Mouse (Mus musculus) hindbrain, embryonic 15.5 days (tissue): ENCODE data around the gene Gm42742. TPM values are rescaled to one million over a fixed set of nuclear protein-coding genes. Genes with fewer than 3 reads are reported as not detected.
A peak's percentile ranks its signal among the peaks of the same experiment; 100 is the strongest.

Experiments
- ATAC-seq: fragments of 200-750 bp; cut with Nextera tagmentation; 2 replicates; pipeline ENCODE4 v1.8.0; 2017; ENCODE audit warnings: low read depth, moderate number of reproducible peaks, moderate TSS enrichment; ENCODE audit not compliant: low FRiP score
- H3K27ac ChIP-seq: fragments of 300-500 bp; sonication (generic); replicated peaks from 2 replicates; pipeline ENCODE4 v1.5.1; 2015; ENCODE audit warnings: mild to moderate bottlenecking, inconsistent platforms
- H3K27me3 ChIP-seq: fragments of 300-500 bp; sonication (generic); 2 replicates; pipeline ENCODE4 v1.6.1; 2015; ENCODE audit warnings: control low read depth, inconsistent platforms
- H3K36me3 ChIP-seq: fragments of 300-500 bp; sonication (generic); 2 replicates; pipeline ENCODE4 v1.6.1; 2015; ENCODE audit warnings: control low read depth, inconsistent platforms
- H3K4me1 ChIP-seq: fragments of 300-500 bp; sonication (generic); replicated peaks from 2 replicates; pipeline ENCODE4 v1.6.1; 2015; ENCODE audit warnings: control low read depth, inconsistent platforms
- H3K4me2 ChIP-seq: fragments of 300-500 bp; sonication (generic); 2 replicates; pipeline ENCODE4 v1.6.1; 2015; ENCODE audit warnings: moderate library complexity, mild to moderate bottlenecking, inconsistent platforms
- H3K4me3 ChIP-seq: fragments of 300-500 bp; sonication (generic); 2 replicates; pipeline ENCODE4 v1.5.1; 2015; ENCODE audit warnings: mild to moderate bottlenecking, inconsistent platforms
- H3K9ac ChIP-seq: fragments of 300-500 bp; sonication (generic); 2 replicates; pipeline ENCODE4 v1.6.1; 2015; ENCODE audit warnings: inconsistent platforms
- H3K9me3 ChIP-seq: fragments of 300-500 bp; sonication (generic); 2 replicates; pipeline ENCODE4 v1.6.1; 2016; ENCODE audit warnings: control low read depth, inconsistent platforms
- WGBS: fragments of 180-500 bp; shearing (Covaris S2); methylation state at CpG from one replicate; pipeline ENCODE4 v1.1.7; 2015; 5-methylcytosine and 5-hydroxymethylcytosine counted together
- polyA plus RNA-seq: library from polyadenylated mRNA; unstranded; fragments of >200 nt; fragmentation: Nextera tagmentation; extraction: Ambion mirVana; gene quantifications from 2 replicates; pipeline ENCODE4 v1.2.1, GENCODE M21; 2015

Gene Gm42742
- polyA plus RNA-seq, 1 experiment from 2014 or later: 77.5 TPM

- Histone ChIP-seq H3K4me1 (peaks cover 85% of the 10 kb centered on the region), H3K9me3 (no peaks in the 10 kb centered on the region), H3K4me2 (peak overlapping the region; percentile 84), H3K4me3 (peak overlapping the region; percentile 44; the same call in 1 of the 2 replicates), H3K27ac (peak overlapping the region; percentile 95; the same call in 1 of the 2 replicates), H3K27me3 (no peaks in the 10 kb centered on the region), H3K36me3 (peaks cover 31% of the 10 kb centered on the region), H3K9ac (peak overlapping the region; percentile 41; the same call in 1 of the 2 replicates)
- no peak for ATAC-seq
- WGBS: 88% methylated on average over 15 of the region's 15 CpGs
Observed at GRCm38 (mm10) chr7:127018416-127019305, 2.2 kb downstream of the Gm42742 start.

GRCm38 (mm10) chr7:127017950-127018345 lies 2.9 kb downstream of the Gm42742 start:
- WGBS: 62% methylated on average over 6 of the region's 6 CpGs
- Histone ChIP-seq H3K9ac (peak overlapping the region; percentile 41), H3K27ac (peak overlapping the region; percentile 95), H3K4me1 (peaks cover 78% of the 10 kb centered on the region), H3K4me2 (peak overlapping the region; percentile 84), H3K36me3 (peaks cover 32% of the 10 kb centered on the region), H3K4me3 (no peak overlapping the region), H3K27me3 (no peaks in the 10 kb centered on the region), H3K9me3 (no peaks in the 10 kb centered on the region)
- no peak for ATAC-seq

GRCm38 (mm10) chr7:127016971-127017949 lies 3.6 kb downstream of the Gm42742 start, which contains the start of gene Pagr1a:
TSS of gene Pagr1a (minus strand) at chr7:127017352.
- Histone ChIP-seq H3K4me2 (peak within 1 kb of the TSS; percentile 84), H3K36me3 (peaks cover 28% of the 10 kb centered on the region), H3K4me1 (peaks cover 71% of the 10 kb centered on the region), H3K9me3 (no peaks in the 10 kb centered on the region), H3K9ac (peak within 1 kb of the TSS; percentile 85), H3K27ac (peak within 1 kb of the TSS; percentile 95), H3K4me3 (peak within 1 kb of the TSS; percentile 66), H3K27me3 (no peaks in the 10 kb centered on the region)
- ATAC-seq: peak; percentile 84
- 4% methylated on average over 39 of the region's 39 CpGs for WGBS

- Histone ChIP-seq H3K9ac (peak overlapping the region; percentile 85), H3K36me3 (peaks cover 27% of the 10 kb centered on the region), H3K4me2 (peak overlapping the region; percentile 84), H3K27me3 (no peaks in the 10 kb centered on the region), H3K4me3 (peak overlapping the region; percentile 66), H3K9me3 (no peaks in the 10 kb centered on the region), H3K4me1 (peaks cover 64% of the 10 kb centered on the region), H3K27ac (peak overlapping the region; percentile 95)
- ATAC-seq: peak; percentile 32; the same call in 1 of the 2 replicates
- under 1% methylated on average over 22 of the region's 22 CpGs for WGBS
Observed at GRCm38 (mm10) chr7:127016486-127016938, 4.4 kb downstream of the Gm42742 start.

DNA sequence TGATC lies 4.6 kb downstream of the Gm42742 start, which contains the start of gene Pagr1b:
Gene Pagr1b (minus strand): TSS at position 4 of the 5 bp plus-strand sequence.
- peak within 1 kb of the TSS; percentile 85 for H3K9ac ChIP-seq
- H3K4me3 ChIP-seq: peak within 1 kb of the TSS; percentile 66
- H3K27me3 ChIP-seq: no peaks in the 10 kb centered on the region
- ATAC-seq: no peak
- H3K27ac ChIP-seq: peak within 1 kb of the TSS; percentile 95
- H3K9me3 ChIP-seq: no peaks in the 10 kb centered on the region
- H3K4me1 ChIP-seq: peaks cover 62% of the 10 kb centered on the region
- H3K36me3 ChIP-seq: peaks cover 27% of the 10 kb centered on the region
- peak within 1 kb of the TSS; percentile 84 for H3K4me2 ChIP-seq

- peaks cover 60% of the 10 kb centered on the region for H3K4me1 ChIP-seq
- no peaks in the 10 kb centered on the region for H3K9me3 ChIP-seq
- peak overlapping the region; percentile 84 for H3K4me2 ChIP-seq
- no peaks in the 10 kb centered on the region for H3K27me3 ChIP-seq
- WGBS: 2% methylated on average over 10 of the region's 10 CpGs
- no peak for ATAC-seq
- H3K27ac ChIP-seq: peak overlapping the region; percentile 95
- peak overlapping the region; percentile 85 for H3K9ac ChIP-seq
- peak overlapping the region; percentile 66 for H3K4me3 ChIP-seq
- peaks cover 27% of the 10 kb centered on the region for H3K36me3 ChIP-seq
Observed at GRCm38 (mm10) chr7:127016081-127016480, 4.8 kb downstream of the Gm42742 start.

DNA sequence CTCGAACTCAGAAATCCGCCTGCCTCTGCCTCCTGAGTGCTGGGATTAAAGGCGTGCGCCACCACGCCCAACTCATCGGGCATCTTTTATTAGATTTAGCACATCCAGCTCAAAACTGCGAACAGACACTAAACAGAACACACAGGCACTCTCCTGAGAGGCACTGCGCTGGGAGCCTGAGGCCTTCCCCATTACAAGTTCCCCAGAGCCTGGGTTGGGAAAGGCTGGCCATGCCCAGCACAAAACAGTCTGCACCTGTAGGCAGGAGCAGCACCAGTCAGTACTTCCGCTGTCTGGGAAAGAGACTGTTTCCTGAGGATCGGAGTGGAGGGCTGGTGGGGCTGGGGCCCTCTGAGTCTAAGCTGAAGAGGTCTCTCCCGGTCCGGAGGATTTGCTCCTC lies 5.9 kb downstream of the Gm42742 start:
- Histone ChIP-seq H3K4me3 (no peak overlapping the region), H3K27me3 (no peaks in the 10 kb centered on the region), H3K4me1 (peaks cover 51% of the 10 kb centered on the region), H3K27ac (no peak overlapping the region), H3K36me3 (peaks cover 27% of the 10 kb centered on the region), H3K4me2 (peak overlapping the region; percentile 22), H3K9ac (0 out of 2 replicates have a peak overlapping the region, but pooled peaks have one; percentile 12), H3K9me3 (no peaks in the 10 kb centered on the region)
- ATAC-seq: no peak
- WGBS: 97% methylated on average over 12 of the region's 12 CpGs

GRCm38 (mm10) chr7:127014320-127014719 lies 6.6 kb downstream of the Gm42742 start, which contains the start of gene Mvp:
TSS of gene Mvp (minus strand) at chr7:127014621.
- whole genome bisulfite sequencing: 70% methylated on average over 11 of the region's 11 CpGs
- H3K4me1 ChIP-seq: peaks cover 44% of the 10 kb centered on the region
- H3K4me3 ChIP-seq: peak within 1 kb of the TSS; percentile 66
- peak within 1 kb of the TSS; percentile 18 for H3K9ac ChIP-seq
- H3K27me3 ChIP-seq: no peaks in the 10 kb centered on the region
- no peak within 1 kb of the TSS for H3K27ac ChIP-seq
- peak within 1 kb of the TSS; percentile 84 for H3K4me2 ChIP-seq
- no peaks in the 10 kb centered on the region for H3K9me3 ChIP-seq
- no peak for ATAC-seq
- peaks cover 27% of the 10 kb centered on the region for H3K36me3 ChIP-seq

- no peaks in the 10 kb centered on the region for H3K9me3 ChIP-seq
- peaks cover 27% of the 10 kb centered on the region for H3K36me3 ChIP-seq
- peaks cover 35% of the 10 kb centered on the region for H3K4me1 ChIP-seq
- H3K9ac ChIP-seq: no peak overlapping the region
- WGBS: 95% methylated on average over 6 of the region's 6 CpGs
- no peak overlapping the region for H3K4me3 ChIP-seq
- ATAC-seq: no peak
- no peak overlapping the region for H3K27ac ChIP-seq
- no peaks in the 10 kb centered on the region for H3K27me3 ChIP-seq
- no peak overlapping the region for H3K4me2 ChIP-seq
Observed at GRCm38 (mm10) chr7:127013385-127013784, 7.5 kb downstream of the Gm42742 start.

DNA sequence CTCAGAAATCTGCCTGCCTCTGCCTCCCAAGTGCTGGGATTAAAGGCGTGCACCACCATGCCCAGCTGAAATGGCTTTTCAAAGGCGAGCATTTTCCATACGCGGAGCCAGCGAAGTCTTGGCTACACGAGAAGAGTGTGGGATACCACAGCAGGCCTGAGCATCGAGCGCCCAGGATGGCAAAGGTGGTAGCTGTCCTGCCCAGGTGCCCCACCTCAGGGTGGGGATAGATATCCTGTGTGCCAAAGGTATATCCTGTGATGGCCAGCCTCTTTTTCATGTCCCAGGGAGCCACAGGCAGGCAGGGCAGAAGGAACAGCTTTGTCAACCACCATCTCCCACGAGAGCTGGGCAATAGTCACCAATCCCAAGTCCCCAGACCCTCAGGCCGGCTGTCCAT lies 8.1 kb downstream of the Gm42742 start:
- ATAC-seq: no peak
- H3K4me2 ChIP-seq: no peak overlapping the region
- H3K36me3 ChIP-seq: peaks cover 27% of the 10 kb centered on the region
- no peaks in the 10 kb centered on the region for H3K9me3 ChIP-seq
- 98% methylated on average over 10 of the region's 10 CpGs for WGBS
- no peaks in the 10 kb centered on the region for H3K27me3 ChIP-seq
- H3K4me1 ChIP-seq: peaks cover 29% of the 10 kb centered on the region
- no peak overlapping the region for H3K9ac ChIP-seq
- no peak overlapping the region for H3K27ac ChIP-seq
- H3K4me3 ChIP-seq: no peak overlapping the region

DNA sequence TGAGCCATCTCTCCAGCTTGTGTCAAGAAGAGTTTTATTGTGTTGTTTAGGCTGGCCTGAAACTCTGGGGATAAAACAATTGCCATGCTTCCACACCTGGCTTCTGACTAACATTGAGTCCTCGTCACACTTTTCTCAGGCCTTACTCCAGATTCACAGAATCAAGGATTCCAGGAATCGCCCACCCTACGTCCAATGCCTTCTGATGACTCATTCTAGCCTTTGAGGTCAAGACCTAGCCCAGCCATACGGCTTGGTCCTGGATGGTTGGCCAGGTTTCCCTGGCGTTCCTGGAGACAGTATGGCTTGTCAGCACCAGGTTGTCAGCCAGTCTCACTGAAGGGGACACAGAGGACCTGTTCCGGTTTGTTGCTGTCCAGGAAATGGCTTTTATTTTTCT lies 8.5 kb downstream of the Gm42742 start:
- ATAC-seq: no peak
- 87% methylated on average over 6 of the region's 6 CpGs for WGBS
- H3K4me1 ChIP-seq: peaks cover 25% of the 10 kb centered on the region
- H3K27ac ChIP-seq: no peak overlapping the region
- H3K9ac ChIP-seq: no peak overlapping the region
- no peaks in the 10 kb centered on the region for H3K9me3 ChIP-seq
- H3K36me3 ChIP-seq: peaks cover 27% of the 10 kb centered on the region
- no peak overlapping the region for H3K4me2 ChIP-seq
- H3K4me3 ChIP-seq: no peak overlapping the region
- H3K27me3 ChIP-seq: no peaks in the 10 kb centered on the region

- Histone ChIP-seq H3K27ac (no peak overlapping the region), H3K27me3 (no peaks in the 10 kb centered on the region), H3K9me3 (no peaks in the 10 kb centered on the region), H3K4me3 (no peak overlapping the region), H3K9ac (no peak overlapping the region), H3K4me2 (no peak overlapping the region), H3K4me1 (peaks cover 25% of the 10 kb centered on the region), H3K36me3 (peaks cover 27% of the 10 kb centered on the region)
- ATAC-seq: no peak
- 80% methylated on average over 2 of the region's 2 CpGs for WGBS
Observed at GRCm38 (mm10) chr7:127011717-127012116, 9.2 kb downstream of the Gm42742 start.
